Mouse (Mus musculus) MEL (cell line): Measurements from ENCODE around the gene Kcnip1. TPM values are rescaled to one million over a fixed set of nuclear protein-coding genes. Genes with fewer than 3 reads are reported as not detected.

Source experiments
- DNase-seq: peaks from one replicate; pipeline ENCODE4 v3.0.0; 2011; ENCODE audit warnings: low read depth, low spot score
- H3K27ac ChIP-seq: 2 replicates; pipeline ENCODE4 v1.5.1; 2012; ENCODE audit warnings: low read depth, mild to moderate bottlenecking, control low read depth, low read length, moderate library complexity; ENCODE audit not compliant: control insufficient read depth
- H3K27me3 ChIP-seq, 2 experiments: fragments of 150-350 bp in 1 of 2; sonication (generic) in 1 of 2; 2 replicates each; pipeline ENCODE4 v1.6.1; 2012; ENCODE audit warnings: low read length in 2 of 2, mild to moderate bottlenecking in 2 of 2, improper control_type of control experiment in 1 of 2, moderate library complexity in 1 of 2; ENCODE audit not compliant: insufficient read depth in 2 of 2, control insufficient read depth in 1 of 2
- H3K36me3 ChIP-seq, 2 experiments: 2 replicates each; pipeline ENCODE4 v1.6.1; 2012 to 2014; ENCODE audit warnings: low read length in 2 of 2, improper control_type of control experiment in 1 of 2, inconsistent platforms in 1 of 2, mild to moderate bottlenecking in 1 of 2; ENCODE audit not compliant: insufficient read depth in 2 of 2, control insufficient read depth in 1 of 2
- H3K4me1 ChIP-seq, 2 experiments: fragments of 150-350 bp in 1 of 2; sonication (generic) in 1 of 2; 2 replicates each; pipeline ENCODE4 v1.6.1; 2012; ENCODE audit warnings: low read length in 2 of 2, improper control_type of control experiment in 1 of 2, mild to moderate bottlenecking in 1 of 2; ENCODE audit not compliant: insufficient read depth in 2 of 2, control insufficient read depth in 1 of 2
- H3K4me3 ChIP-seq, 2 experiments: fragments of 150-350 bp in 1 of 2; sonication (generic) in 1 of 2; 2 replicates each; pipeline ENCODE4 v1.5.1; 2012; ENCODE audit warnings: low read depth in 2 of 2, low read length in 2 of 2, mild to moderate bottlenecking in 2 of 2, moderate library complexity in 2 of 2, control low read depth in 1 of 2, improper control_type of control experiment in 1 of 2; ENCODE audit not compliant: control insufficient read depth in 1 of 2, insufficient read depth in 1 of 2
- H3K79me2 ChIP-seq: 2 replicates; pipeline ENCODE4 v1.6.1; 2012; ENCODE audit warnings: mild to moderate bottlenecking, low read length, moderate library complexity; ENCODE audit not compliant: control insufficient read depth, poor library complexity, insufficient read depth
- H3K9ac ChIP-seq: 2 replicates; pipeline ENCODE4 v1.6.1; 2012; ENCODE audit warnings: low read depth, mild to moderate bottlenecking, control low read depth, low read length, moderate library complexity; ENCODE audit not compliant: control insufficient read depth, poor library complexity, severe bottlenecking
- H3K9me3 ChIP-seq: fragments of 150-350 bp; sonication (generic); replicated peaks from 2 replicates; pipeline ENCODE4 v1.6.1; 2012; ENCODE audit warnings: mild to moderate bottlenecking, low read length, improper control_type of control experiment, moderate library complexity; ENCODE audit not compliant: insufficient read depth
- CTCF ChIP-seq, 3 experiments: IDR thresholded peaks in 2 of 3; conservative IDR thresholded peaks in 1 of 3; 2 replicates each; pipeline ENCODE4 v1.5.1; 2011 to 2012; ENCODE audit warnings: low read length in 3 of 3, low read depth in 2 of 3, mild to moderate bottlenecking in 2 of 3, improper control_type of control experiment in 1 of 3, inconsistent platforms in 1 of 3, mixed read lengths in 1 of 3, moderate library complexity in 1 of 3; ENCODE audit not compliant: control insufficient read depth in 1 of 3, insufficient read depth in 1 of 3, poor library complexity in 1 of 3, severe bottlenecking in 1 of 3
- GABPA ChIP-seq: IDR thresholded peaks from 2 replicates; pipeline ENCODE4 v1.6.1; 2012; ENCODE audit warnings: low read depth, mild to moderate bottlenecking, inconsistent platforms, low read length, improper control_type of control experiment, moderate library complexity
- HCFC1 ChIP-seq: IDR thresholded peaks from 2 replicates; pipeline ENCODE4 v1.6.1; 2012; ENCODE audit warnings: low read depth, mild to moderate bottlenecking, inconsistent platforms, low read length, improper control_type of control experiment, moderate library complexity
- JUND ChIP-seq: IDR thresholded peaks from 2 replicates; pipeline ENCODE4 v1.6.1; 2011; ENCODE audit warnings: low read depth, mild to moderate bottlenecking, improper control_type of control experiment, low read length
- MAFK ChIP-seq: IDR thresholded peaks from 2 replicates; pipeline ENCODE4 v1.6.1; 2011; ENCODE audit warnings: low read depth, mild to moderate bottlenecking, low read length, improper control_type of control experiment, borderline replicate concordance
- MAZ ChIP-seq: IDR thresholded peaks from 2 replicates; pipeline ENCODE4 v1.6.1; 2012; ENCODE audit warnings: low read depth, mild to moderate bottlenecking, inconsistent platforms, low read length, improper control_type of control experiment
- MEF2A ChIP-seq: IDR thresholded peaks from 2 replicates; pipeline ENCODE4 v1.6.1; 2014; ENCODE audit warnings: low read depth, mild to moderate bottlenecking, inconsistent platforms, low read length, improper control_type of control experiment; ENCODE audit not compliant: poor library complexity, insufficient replicate concordance, severe bottlenecking; ENCODE audit errors: extremely low read depth
- MXI1 ChIP-seq: IDR thresholded peaks from 2 replicates; pipeline ENCODE4 v1.6.1; 2011; ENCODE audit warnings: mild to moderate bottlenecking, low read depth, low read length, improper control_type of control experiment
- MYB ChIP-seq: IDR thresholded peaks from 2 replicates; pipeline ENCODE4 v1.6.1; 2011; ENCODE audit warnings: mild to moderate bottlenecking, low read depth, low read length, improper control_type of control experiment
- POLR2AphosphoS5 ChIP-seq: IDR thresholded peaks from 2 replicates; pipeline ENCODE4 v1.6.1; 2012; ENCODE audit warnings: low read depth, borderline replicate concordance, mild to moderate bottlenecking, inconsistent platforms, low read length, moderate library complexity, mixed read lengths
- RCOR1 ChIP-seq: IDR thresholded peaks from 2 replicates; pipeline ENCODE4 v1.6.1; 2012; ENCODE audit warnings: low read depth, mild to moderate bottlenecking, inconsistent platforms, low read length, improper control_type of control experiment
- TAL1 ChIP-seq: IDR thresholded peaks from 2 replicates; pipeline ENCODE4 v1.6.1; 2012; ENCODE audit warnings: mild to moderate bottlenecking, inconsistent platforms, low read length, moderate library complexity, mixed read lengths
- ZKSCAN1 ChIP-seq: IDR thresholded peaks from 2 replicates; pipeline ENCODE4 v1.6.1; 2012; ENCODE audit warnings: low read depth, mild to moderate bottlenecking, inconsistent platforms, low read length, improper control_type of control experiment, moderate library complexity
- ZMIZ1 ChIP-seq: IDR thresholded peaks from 2 replicates; pipeline ENCODE4 v1.6.1; 2012; ENCODE audit warnings: low read depth, mild to moderate bottlenecking, inconsistent platforms, low read length, improper control_type of control experiment, moderate library complexity
- ZNF384 ChIP-seq: IDR thresholded peaks from 2 replicates; pipeline ENCODE4 v1.6.1; 2012; ENCODE audit warnings: low read depth, mild to moderate bottlenecking, inconsistent platforms, low read length, improper control_type of control experiment
- polyA plus RNA-seq, 2 experiments: library from polyadenylated mRNA; stranded (reverse) in 1 of 2; unstranded in 1 of 2; fragments of >175 nt in 1 of 2; fragments of >200 nt in 1 of 2; gene quantifications; 2 replicates each; pipeline versions ENCODE4 v1.2.1 to v1.2.4; 2012; ENCODE audit warnings: low replicate concordance in 2 of 2, low read depth in 1 of 2; ENCODE audit not compliant: insufficient read length in 2 of 2, insufficient read depth in 1 of 2, missing spikeins in 1 of 2
- total RNA-seq: library from RNA; depleted of rRNA; stranded (reverse); fragments of 300-350 nt; gene quantifications from 2 replicates; pipeline ENCODE4 v1.2.3, GENCODE M21; 2012; rRNA removed

The Kcnip1 gene
- total and polyA plus RNA-seq, 3 experiments: 0.04 to 0.06 TPM; not detected in 1

- no peak overlapping the region for H3K9ac ChIP-seq
- no peaks in the 10 kb centered on the region for H3K27me3 ChIP-seq
- no peak for DNase-seq
- no peaks in the 10 kb centered on the region for H3K9me3 ChIP-seq
- H3K36me3 ChIP-seq: no peaks in the 10 kb centered on the region
- no peaks in the 10 kb centered on the region for H3K79me2 ChIP-seq
- no peak overlapping the region for H3K4me3 ChIP-seq
- no peaks in the 10 kb centered on the region for H3K4me1 ChIP-seq
- TF ChIP-seq GABPA (no peak), MXI1 (no peak), MAFK (no peak)
- no peak overlapping the region for H3K27ac ChIP-seq
These were observed 406.3 kb downstream of the Kcnip1 start for GRCm38 (mm10) chr11:33586614-33587013.

DNA sequence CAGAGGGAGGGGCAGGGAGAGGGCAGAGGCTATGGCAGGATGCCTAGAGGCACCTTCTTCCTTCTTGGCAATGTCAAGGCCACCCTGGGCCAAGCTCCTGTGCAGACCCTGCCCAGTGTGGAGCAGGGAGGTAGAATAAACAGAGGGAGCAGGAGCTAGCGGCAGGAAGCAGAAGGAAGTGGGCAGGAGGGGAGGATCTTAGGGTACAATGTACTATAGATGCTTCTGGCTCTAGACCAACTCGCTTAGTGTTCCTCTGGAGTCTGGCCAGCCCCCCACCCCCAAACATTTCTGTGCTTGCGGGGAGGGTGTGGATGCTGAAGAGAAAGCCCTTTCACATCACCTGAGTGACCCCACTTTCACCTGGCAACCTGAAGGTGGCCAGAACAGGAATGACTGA, 413.3 kb downstream of the Kcnip1 start:
- Histone ChIP-seq H3K27me3 (no peaks in the 10 kb centered on the region), H3K36me3 (no peaks in the 10 kb centered on the region), H3K4me3 (no peak overlapping the region), H3K9ac (no peak overlapping the region), H3K9me3 (no peaks in the 10 kb centered on the region), H3K79me2 (no peaks in the 10 kb centered on the region), H3K4me1 (no peaks in the 10 kb centered on the region), H3K27ac (no peak overlapping the region)
- TF ChIP-seq RCOR1 (no peak), HCFC1 (no peak), MAZ (no peak), ZMIZ1 (no peak), TAL1 (no peak), ZNF384 (no peak), POLR2AphosphoS5 (no peak), JUND (no peak), ZKSCAN1 (no peak), MXI1 (no peak), MYB (no peak), MEF2A (no peak), CTCF (IDR thresholded peaks at IDR 0.05 in 2 of 3, conservative IDR thresholded peaks at IDR 0.05 in 1 of 3; ENCODE audit: control insufficient read depth in 1 of 3, insufficient read depth in 1 of 3, low read depth in 2 of 3, low read length in 3 of 3, poor library complexity in 1 of 3, severe bottlenecking in 1 of 3) (no peak)
- DNase-seq: no peak

Other genes starting within 250 kb of the Kcnip1 start
- gene Kcnmb1, start 30.1 kb downstream of the Kcnip1 start, total RNA-seq: 0.42 and 0.85 TPM in 2 replicates
- under 1 TPM in 1 of 2 experiments, not detected in 1; 0.15 TPM for gene Kcnmb1, start 30.1 kb downstream of the Kcnip1 start, polyA plus RNA-seq
- gene Lcp2, start 53.8 kb upstream of the Kcnip1 start, total RNA-seq: 52.3 and 55.7 TPM in 2 replicates
- 10 to 100 TPM; 66.4 to 70.0 TPM for gene Lcp2, start 53.8 kb upstream of the Kcnip1 start, polyA plus RNA-seq
- gene 4930469K13Rik, start 105.4 kb upstream of the Kcnip1 start, total RNA-seq: 0.23 TPM in 1 of 2 replicates, not detected in the other
- gene 4930469K13Rik, start 105.4 kb upstream of the Kcnip1 start, polyA plus RNA-seq: under 1 TPM in 1 of 2 experiments, not detected in 1; 0.29 TPM
- not detected in 2 replicates for gene Foxi1, start 214.9 kb upstream of the Kcnip1 start, total RNA-seq
- gene Foxi1, start 214.9 kb upstream of the Kcnip1 start, polyA plus RNA-seq: not detected